Mouse (Mus musculus) retina, adult 2 months (tissue): Measurements from ENCODE around the gene Smap1.
A peak's percentile ranks its signal among the peaks of the same experiment; 100 is the strongest.

Experiments used
- DNase-seq: peaks from one replicate; pipeline ENCODE4 v3.0.0-alpha.2; 2012; ENCODE audit warnings: low read depth, low spot score

The Smap1 gene

DNA sequence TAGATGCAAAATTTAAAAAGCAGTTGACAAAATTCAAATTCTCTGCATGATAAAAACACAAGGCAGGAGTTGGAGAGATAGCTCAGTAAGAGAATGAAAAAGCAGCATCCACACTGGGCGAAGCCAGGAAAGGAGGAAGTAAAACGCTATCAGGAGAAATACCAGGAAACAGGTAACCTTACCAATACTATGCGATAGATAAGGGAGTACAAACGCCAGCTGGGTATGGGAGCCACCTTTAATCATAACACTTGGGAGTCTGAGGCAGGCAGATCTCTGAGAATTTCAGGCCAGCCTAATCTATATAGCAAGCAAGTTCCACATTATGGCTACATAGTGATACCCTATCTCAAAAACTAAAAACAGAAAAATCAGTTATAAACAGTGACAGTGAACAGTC, 85.5 kb downstream of the Smap1 start:
- no peak for DNase-seq

DNA sequence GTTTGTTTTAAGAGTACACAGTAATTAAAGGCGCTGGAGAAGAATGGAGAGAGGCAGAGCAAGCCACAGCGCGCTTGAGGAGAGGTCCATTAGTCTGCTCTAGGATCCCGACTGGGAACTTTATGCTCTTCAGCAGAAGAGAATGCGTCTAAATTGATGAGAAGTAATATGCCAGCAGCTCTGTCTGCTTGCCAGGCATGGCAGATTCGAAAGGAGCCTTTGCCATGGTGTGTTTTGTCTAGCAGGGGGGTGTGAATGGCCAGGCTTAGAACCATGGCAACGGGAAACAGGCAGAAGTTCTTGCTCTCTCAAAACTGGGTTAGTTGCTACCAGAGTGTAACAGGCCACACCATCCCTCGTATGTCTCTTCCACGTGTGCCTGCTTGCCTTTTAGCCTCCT, 87.3 kb downstream of the Smap1 start:
- DNase-seq: no peak

GRCm38 (mm10) chr1:23834246-23834645, 87.9 kb downstream of the Smap1 start:
- DNase-seq: no peak

DNA sequence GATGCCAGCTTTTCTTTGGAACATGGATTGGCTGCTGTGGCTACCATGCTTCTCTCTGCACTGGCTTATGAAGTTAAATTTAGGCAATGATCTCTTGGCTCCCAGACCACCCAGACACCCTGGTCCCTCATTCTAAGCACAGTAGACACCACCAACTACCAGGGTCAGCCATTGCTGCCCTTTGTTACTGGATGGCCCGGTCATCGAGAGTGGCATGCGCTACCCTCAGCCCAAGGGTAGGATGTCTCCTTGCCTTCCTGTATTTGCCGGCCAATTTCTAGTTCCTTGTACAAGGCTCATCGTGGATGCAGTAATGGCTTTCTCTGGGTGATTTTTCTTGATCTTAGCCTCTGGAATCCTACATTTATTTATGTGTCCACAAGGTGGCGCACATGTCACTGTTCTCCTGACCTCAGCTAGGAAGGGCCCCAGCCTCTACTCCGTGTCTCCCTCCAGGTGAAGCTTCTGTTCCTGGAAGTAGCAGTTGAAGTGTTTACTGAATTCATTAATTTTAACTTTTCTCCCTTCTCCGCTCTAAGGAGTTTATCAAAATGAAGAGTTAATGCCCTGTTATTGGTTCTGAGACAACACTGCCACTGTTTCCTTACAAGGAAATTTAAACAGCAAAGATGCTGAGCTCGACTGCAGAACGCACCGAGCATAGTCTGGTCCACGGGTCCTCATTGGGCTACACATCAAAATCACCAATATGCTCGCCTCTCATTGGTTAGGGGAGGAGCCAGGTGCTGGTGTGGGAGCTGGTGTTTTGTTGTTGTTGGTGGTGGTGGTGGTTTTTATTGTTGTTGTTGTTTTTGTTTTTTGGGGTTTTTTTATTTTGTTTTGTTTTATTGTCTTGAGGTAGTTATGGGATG, 95.0 kb downstream of the Smap1 start:
- DNase-seq: peak; percentile 33

DNA sequence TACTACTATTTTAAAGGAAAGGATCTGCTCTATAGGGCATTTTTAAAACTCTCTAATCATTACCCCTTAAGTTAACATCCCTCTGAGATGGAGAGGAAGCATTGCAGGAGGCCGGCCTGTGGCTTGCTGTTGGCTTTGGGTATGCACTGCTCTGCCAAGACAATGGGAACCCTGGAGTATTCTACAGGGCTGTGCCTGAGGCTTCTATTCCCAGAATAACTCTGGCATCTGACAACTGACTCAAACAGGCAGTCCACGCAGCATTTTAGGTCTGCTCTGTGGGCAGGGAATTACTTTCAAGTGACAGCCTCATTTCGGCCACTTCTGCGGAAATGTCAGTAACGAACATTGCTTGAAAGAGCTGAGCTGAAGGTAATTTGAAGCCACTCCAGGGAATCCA, 100.5 kb downstream of the Smap1 start:
- no peak for DNase-seq

GRCm38 (mm10) chr1:23798306-23798705, 123.8 kb downstream of the Smap1 start:
- DNase-seq: no peak
